Mouse (Mus musculus): Measurements from ENCODE around the gene Fyco1. TPM values are rescaled to one million over a fixed set of nuclear protein-coding genes. Genes with fewer than 3 reads are reported as not detected.

Fyco1 gene
- polyA plus RNA-seq, 1 experiment from 2014 or later, result 7.3 TPM

- no peaks in the 10 kb centered on the region for H3K4me1 ChIP-seq (ENCODE audit: control insufficient read depth, insufficient read depth, low read length)
- H3K9me3 ChIP-seq (ENCODE audit: control insufficient read depth, low read length), result no peaks in the 10 kb centered on the region
- 89% methylated on average over 3 of the region's 3 CpGs for WGBS
- no peaks in the 10 kb centered on the region; the same call in 1 of the 2 replicates for H3K36me3 ChIP-seq (ENCODE audit: control insufficient read depth, insufficient read depth, low read length)
- H3K4me2 ChIP-seq (ENCODE audit: low read depth, severe bottlenecking), result no peak overlapping the region
- H3K27ac ChIP-seq (replicated peaks; ENCODE audit: low read depth, low read length), result no peak overlapping the region
- H3K9ac ChIP-seq (ENCODE audit: low read length), result no peak overlapping the region
- no peaks in the 10 kb centered on the region for H3K27me3 ChIP-seq (ENCODE audit: control insufficient read depth, insufficient read depth, low read length)
- ATAC-seq (ENCODE audit: insufficient number of reproducible peaks, low FRiP score, low TSS enrichment, low read depth) (no peak), DNase-seq (ENCODE audit: low spot score) (no peak)
- no peak overlapping the region for H3K4me3 ChIP-seq (ENCODE audit: low read depth, low read length)
These were observed 15.8 kb downstream of the Fyco1 start for GRCm38 (mm10) chr9:123835851-123836250.

- no peaks in the 10 kb centered on the region for H3K4me1 ChIP-seq (ENCODE audit: control insufficient read depth, insufficient read depth, low read length)
- no peak overlapping the region for H3K4me2 ChIP-seq (ENCODE audit: low read depth, severe bottlenecking)
- no peak overlapping the region for H3K4me3 ChIP-seq (ENCODE audit: low read depth, low read length)
- H3K27ac ChIP-seq (replicated peaks; ENCODE audit: low read depth, low read length), result no peak overlapping the region
- H3K9me3 ChIP-seq (ENCODE audit: control insufficient read depth, low read length), result no peaks in the 10 kb centered on the region
- H3K27me3 ChIP-seq (ENCODE audit: control insufficient read depth, insufficient read depth, low read length), result no peaks in the 10 kb centered on the region
- ATAC-seq (ENCODE audit: insufficient number of reproducible peaks, low FRiP score, low TSS enrichment, low read depth), result no peak
- H3K36me3 ChIP-seq (ENCODE audit: control insufficient read depth, insufficient read depth, low read length), result peaks cover 9% of the 10 kb centered on the region
- 88% methylated on average over 4 of the region's 4 CpGs for WGBS
- no peak overlapping the region for H3K9ac ChIP-seq (ENCODE audit: low read length)
- DNase-seq (ENCODE audit: low spot score), result no peak
These were observed 22.8 kb downstream of the Fyco1 start for GRCm38 (mm10) chr9:123828916-123829315.

DNA sequence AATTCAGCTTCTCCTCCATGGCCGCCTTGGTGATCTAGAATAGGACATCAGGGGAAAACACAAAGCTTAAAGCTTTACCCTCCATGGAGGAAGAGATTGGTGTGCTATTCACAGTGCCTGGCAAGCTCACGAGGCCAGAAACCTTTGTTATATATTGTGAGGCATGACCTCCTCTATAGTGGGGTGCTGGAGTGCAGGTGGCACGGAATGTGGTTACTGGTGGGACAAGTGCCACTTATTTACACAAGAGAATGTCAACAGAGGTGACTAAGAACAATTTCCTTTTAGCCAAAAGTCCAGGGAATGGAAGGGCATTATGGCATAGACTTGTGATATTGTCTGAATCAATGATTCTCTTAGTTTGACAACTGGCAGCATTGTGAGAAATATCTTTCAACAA lies 25.1 kb downstream of the Fyco1 start:
- no peak overlapping the region for H3K4me3 ChIP-seq (ENCODE audit: low read depth, low read length)
- H3K27ac ChIP-seq (replicated peaks; ENCODE audit: low read depth, low read length), result no peak overlapping the region
- no peak for ATAC-seq (ENCODE audit: insufficient number of reproducible peaks, low FRiP score, low TSS enrichment, low read depth)
- WGBS, result 88% methylated on average over 3 of the region's 3 CpGs
- no peaks in the 10 kb centered on the region for H3K27me3 ChIP-seq (ENCODE audit: control insufficient read depth, insufficient read depth, low read length)
- peaks cover 15% of the 10 kb centered on the region for H3K36me3 ChIP-seq (ENCODE audit: control insufficient read depth, insufficient read depth, low read length)
- H3K9me3 ChIP-seq (ENCODE audit: control insufficient read depth, low read length), result no peaks in the 10 kb centered on the region
- H3K4me1 ChIP-seq (ENCODE audit: control insufficient read depth, insufficient read depth, low read length), result no peaks in the 10 kb centered on the region
- no peak for DNase-seq (ENCODE audit: low spot score)
- H3K4me2 ChIP-seq (ENCODE audit: low read depth, severe bottlenecking), result no peak overlapping the region
- H3K9ac ChIP-seq (ENCODE audit: low read length), result no peak overlapping the region

DNA sequence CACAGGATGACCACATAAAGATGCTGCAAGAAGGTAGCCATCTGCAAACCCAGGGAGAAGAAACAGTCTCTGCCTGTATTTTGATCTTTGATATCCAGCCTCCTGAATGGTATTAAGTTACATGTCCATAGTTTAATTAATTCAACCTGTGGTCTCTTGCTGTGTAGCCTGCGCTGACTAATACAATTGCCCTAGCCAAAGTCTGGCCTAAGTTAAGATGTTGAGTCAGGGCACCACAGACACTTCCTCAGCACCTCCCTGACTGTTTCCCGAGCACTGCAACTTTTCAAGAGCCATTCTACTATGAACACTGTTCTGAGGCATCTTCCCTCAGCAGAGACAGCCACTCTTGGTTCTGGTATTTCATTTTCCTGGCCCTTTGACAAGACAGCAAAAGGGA lies 33.1 kb downstream of the Fyco1 start:
- Histone ChIP-seq H3K4me3 (ENCODE audit: low read depth, low read length) (no peak overlapping the region), H3K9ac (ENCODE audit: low read length) (no peak overlapping the region), H3K4me2 (ENCODE audit: low read depth, severe bottlenecking) (no peak overlapping the region), H3K9me3 (ENCODE audit: control insufficient read depth, low read length) (no peaks in the 10 kb centered on the region), H3K27ac (replicated peaks; ENCODE audit: low read depth, low read length) (no peak overlapping the region), H3K4me1 (ENCODE audit: control insufficient read depth, insufficient read depth, low read length) (no peaks in the 10 kb centered on the region), H3K27me3 (ENCODE audit: control insufficient read depth, insufficient read depth, low read length) (no peaks in the 10 kb centered on the region), H3K36me3 (ENCODE audit: control insufficient read depth, insufficient read depth, low read length) (peaks cover 6% of the 10 kb centered on the region; the same call in 1 of the 2 replicates)
- DNase-seq (ENCODE audit: low spot score) (no peak), ATAC-seq (ENCODE audit: insufficient number of reproducible peaks, low FRiP score, low TSS enrichment, low read depth) (no peak)
- 44% methylated on average over 2 of the region's 2 CpGs for WGBS

DNA sequence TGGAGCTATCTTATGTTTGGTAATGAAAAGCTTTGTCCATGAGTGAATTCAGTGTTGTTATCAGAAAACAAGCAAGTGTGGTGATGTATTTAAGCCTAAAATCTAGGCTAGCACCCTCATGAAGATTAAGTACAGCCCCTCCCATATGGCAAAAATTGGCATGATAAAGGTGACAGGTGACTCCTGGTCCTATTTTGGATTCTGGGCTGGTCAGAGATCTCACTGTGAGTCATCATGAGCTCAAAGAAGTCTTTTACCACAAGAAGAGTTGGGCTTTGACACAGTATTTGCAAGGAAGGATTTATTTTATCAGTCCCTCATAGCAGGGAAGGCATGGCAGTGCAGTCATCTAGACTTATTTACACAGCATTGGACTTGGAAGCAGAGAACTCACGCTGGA lies 35.7 kb downstream of the Fyco1 start:
- no peaks in the 10 kb centered on the region for H3K36me3 ChIP-seq (ENCODE audit: control insufficient read depth, insufficient read depth, low read length)
- WGBS, result 93% methylated on average over 1 of the region's 1 CpGs
- DNase-seq (ENCODE audit: low spot score) (no peak), ATAC-seq (ENCODE audit: insufficient number of reproducible peaks, low FRiP score, low TSS enrichment, low read depth) (no peak)
- H3K9ac ChIP-seq (ENCODE audit: low read length), result no peak overlapping the region
- H3K27ac ChIP-seq (replicated peaks; ENCODE audit: low read depth, low read length), result no peak overlapping the region
- H3K27me3 ChIP-seq (ENCODE audit: control insufficient read depth, insufficient read depth, low read length), result no peaks in the 10 kb centered on the region
- H3K4me2 ChIP-seq (ENCODE audit: low read depth, severe bottlenecking), result no peak overlapping the region
- H3K4me3 ChIP-seq (ENCODE audit: low read depth, low read length), result no peak overlapping the region
- no peaks in the 10 kb centered on the region for H3K4me1 ChIP-seq (ENCODE audit: control insufficient read depth, insufficient read depth, low read length)
- no peaks in the 10 kb centered on the region for H3K9me3 ChIP-seq (ENCODE audit: control insufficient read depth, low read length)

GRCm38 (mm10) chr9:123815444-123815843 lies 36.3 kb downstream of the Fyco1 start:
- H3K9ac ChIP-seq (ENCODE audit: low read length), result no peak overlapping the region
- no peak overlapping the region for H3K4me3 ChIP-seq (ENCODE audit: low read depth, low read length)
- peaks cover 3% of the 10 kb centered on the region; the same call in 1 of the 2 replicates for H3K36me3 ChIP-seq (ENCODE audit: control insufficient read depth, insufficient read depth, low read length)
- no peak overlapping the region for H3K27ac ChIP-seq (replicated peaks; ENCODE audit: low read depth, low read length)
- WGBS, result 85% methylated on average over 3 of the region's 3 CpGs
- H3K4me1 ChIP-seq (ENCODE audit: control insufficient read depth, insufficient read depth, low read length), result no peaks in the 10 kb centered on the region
- H3K9me3 ChIP-seq (ENCODE audit: control insufficient read depth, low read length), result no peaks in the 10 kb centered on the region
- DNase-seq (ENCODE audit: low spot score) (no peak), ATAC-seq (ENCODE audit: insufficient number of reproducible peaks, low FRiP score, low TSS enrichment, low read depth) (no peak)
- H3K27me3 ChIP-seq (ENCODE audit: control insufficient read depth, insufficient read depth, low read length), result no peaks in the 10 kb centered on the region
- H3K4me2 ChIP-seq (ENCODE audit: low read depth, severe bottlenecking), result no peak overlapping the region

DNA sequence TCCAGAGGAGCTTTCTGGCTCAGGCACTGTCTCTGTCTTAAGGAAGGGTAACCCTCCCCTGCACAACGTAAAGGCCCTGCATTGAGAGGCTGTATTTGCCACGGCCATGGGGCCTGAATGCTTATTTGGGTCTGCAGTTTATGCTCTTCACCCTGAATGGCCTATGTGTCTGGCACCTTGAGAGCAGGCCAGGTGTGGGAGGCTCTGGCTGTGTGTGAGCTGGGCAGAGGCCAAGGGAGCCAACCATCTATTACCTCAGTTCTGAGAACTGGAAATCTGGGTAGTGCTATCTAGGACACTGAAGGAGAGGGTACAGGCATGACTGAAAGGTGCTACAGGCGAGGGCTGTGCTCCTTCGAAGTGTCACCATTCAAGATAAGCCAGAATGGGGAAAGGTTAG lies 36.9 kb downstream of the Fyco1 start:
- Histone ChIP-seq H3K36me3 (ENCODE audit: control insufficient read depth, insufficient read depth, low read length) (peaks cover 3% of the 10 kb centered on the region; the same call in 1 of the 2 replicates), H3K9me3 (ENCODE audit: control insufficient read depth, low read length) (no peaks in the 10 kb centered on the region), H3K27me3 (ENCODE audit: control insufficient read depth, insufficient read depth, low read length) (no peaks in the 10 kb centered on the region), H3K4me1 (ENCODE audit: control insufficient read depth, insufficient read depth, low read length) (no peaks in the 10 kb centered on the region), H3K4me2 (ENCODE audit: low read depth, severe bottlenecking) (no peak overlapping the region), H3K27ac (replicated peaks; ENCODE audit: low read depth, low read length) (no peak overlapping the region), H3K9ac (ENCODE audit: low read length) (no peak overlapping the region), H3K4me3 (ENCODE audit: low read depth, low read length) (no peak overlapping the region)
- ATAC-seq (ENCODE audit: insufficient number of reproducible peaks, low FRiP score, low TSS enrichment, low read depth) (no peak), DNase-seq (ENCODE audit: low spot score) (no peak)
- WGBS, result 81% methylated on average over 4 of the region's 4 CpGs

GRCm38 (mm10) chr9:123814326-123814725 lies 37.4 kb downstream of the Fyco1 start:
- Histone ChIP-seq H3K27me3 (ENCODE audit: control insufficient read depth, insufficient read depth, low read length) (no peaks in the 10 kb centered on the region), H3K4me1 (ENCODE audit: control insufficient read depth, insufficient read depth, low read length) (no peaks in the 10 kb centered on the region), H3K27ac (replicated peaks; ENCODE audit: low read depth, low read length) (no peak overlapping the region), H3K9ac (ENCODE audit: low read length) (no peak overlapping the region), H3K36me3 (ENCODE audit: control insufficient read depth, insufficient read depth, low read length) (peaks cover 3% of the 10 kb centered on the region; the same call in 1 of the 2 replicates), H3K4me3 (ENCODE audit: low read depth, low read length) (no peak overlapping the region), H3K9me3 (ENCODE audit: control insufficient read depth, low read length) (no peaks in the 10 kb centered on the region), H3K4me2 (ENCODE audit: low read depth, severe bottlenecking) (no peak overlapping the region)
- DNase-seq (ENCODE audit: low spot score), result no peak
- ATAC-seq (ENCODE audit: insufficient number of reproducible peaks, low FRiP score, low TSS enrichment, low read depth), result no peak
- WGBS, result 81% methylated on average over 2 of the region's 2 CpGs

- H3K36me3 ChIP-seq (ENCODE audit: control insufficient read depth, insufficient read depth, low read length), result peaks cover 3% of the 10 kb centered on the region; the same call in 1 of the 2 replicates
- no peak overlapping the region for H3K9ac ChIP-seq (ENCODE audit: low read length)
- no peak overlapping the region for H3K4me2 ChIP-seq (ENCODE audit: low read depth, severe bottlenecking)
- 85% methylated on average over 3 of the region's 3 CpGs for WGBS
- ATAC-seq (ENCODE audit: insufficient number of reproducible peaks, low FRiP score, low TSS enrichment, low read depth) (no peak), DNase-seq (ENCODE audit: low spot score) (no peak)
- no peaks in the 10 kb centered on the region for H3K9me3 ChIP-seq (ENCODE audit: control insufficient read depth, low read length)
- no peak overlapping the region for H3K4me3 ChIP-seq (ENCODE audit: low read depth, low read length)
- no peaks in the 10 kb centered on the region for H3K4me1 ChIP-seq (ENCODE audit: control insufficient read depth, insufficient read depth, low read length)
- H3K27me3 ChIP-seq (ENCODE audit: control insufficient read depth, insufficient read depth, low read length), result no peaks in the 10 kb centered on the region
- H3K27ac ChIP-seq (replicated peaks; ENCODE audit: low read depth, low read length), result no peak overlapping the region
These were observed 39.9 kb downstream of the Fyco1 start for GRCm38 (mm10) chr9:123811831-123812230.

All from limb, embryonic 11.5 days (tissue).